Mouse (Mus musculus): Measurements from ENCODE around the gene Trank1. TPM values are rescaled to one million over a fixed set of nuclear protein-coding genes. Genes with fewer than 3 reads are reported as not detected.

Gene Trank1
- polyA plus RNA-seq, 1 experiment, result not detected

DNA sequence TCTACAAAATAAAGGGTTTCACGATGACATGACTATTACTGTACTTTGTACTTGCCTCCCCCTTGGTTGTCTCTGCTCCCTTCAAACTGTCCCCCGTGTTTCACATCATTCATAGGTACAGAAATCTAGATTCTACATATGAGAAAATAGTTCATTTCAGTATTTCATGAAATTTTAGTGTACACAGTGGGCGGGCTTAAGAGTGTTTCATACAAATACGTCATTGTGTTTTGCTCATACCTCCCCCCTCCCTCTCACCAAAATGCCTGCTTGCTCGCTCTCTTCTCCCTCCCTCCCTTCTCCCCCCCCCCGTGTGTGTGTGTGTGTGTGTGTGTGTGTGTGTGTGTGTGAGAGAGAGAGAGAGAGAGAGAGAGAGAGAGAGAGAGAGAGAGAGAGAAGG lies 1.8 kb downstream of the Trank1 start:
- TF ChIP-seq CEBPB (IDR thresholded peaks at IDR 0.05; ENCODE audit: insufficient read depth, poor library complexity, severe bottlenecking), result no peak
- TF ChIP-seq POLR2A (IDR thresholded peaks at IDR 0.05; ENCODE audit: insufficient read length, low read depth), result no peak
- no peak for TF ChIP-seq MAX (IDR thresholded peaks at IDR 0.05; ENCODE audit: low read depth)
- Histone ChIP-seq H3K27me3 (ENCODE audit: control insufficient read depth, insufficient read depth, insufficient read length) (peaks cover 18% of the 10 kb centered on the region), H3ac (ENCODE audit: control insufficient read depth, insufficient read length) (no peak overlapping the region), H3K4me3 (no peak overlapping the region), H3K4me2 (ENCODE audit: low read depth) (no peak overlapping the region), H3K36me3 (ENCODE audit: control insufficient read depth, insufficient read depth) (no peaks in the 10 kb centered on the region), H3K79me2 (ENCODE audit: control insufficient read depth, insufficient read depth) (no peaks in the 10 kb centered on the region)

DNA sequence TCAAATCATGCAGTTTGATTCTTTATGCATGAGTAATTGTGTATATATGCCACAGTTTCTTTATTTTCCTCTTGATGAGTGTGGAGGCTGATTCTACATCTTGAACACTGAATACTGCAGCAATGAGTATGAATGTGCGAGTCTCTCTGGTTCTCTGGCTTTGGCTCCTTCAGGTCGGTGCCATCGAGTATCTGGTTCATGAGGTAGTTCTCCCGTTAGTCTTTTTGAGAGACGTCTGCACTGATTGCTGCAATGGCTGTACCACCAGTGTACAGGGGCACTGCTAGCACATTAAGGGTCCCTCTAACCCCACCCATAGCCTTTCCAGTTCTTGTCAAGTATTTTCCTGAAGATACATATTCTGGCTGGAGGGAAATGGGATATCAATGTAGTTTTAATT lies 2.3 kb downstream of the Trank1 start:
- TF ChIP-seq E2F4 (IDR thresholded peaks at IDR 0.05; ENCODE audit: insufficient read depth) (no peak), MYOG (IDR thresholded peaks at IDR 0.05; ENCODE audit: control insufficient read depth in 1 of 3, insufficient read depth in 1 of 3, insufficient read length in 2 of 3, low read depth in 2 of 3) (no peak), TCF12 (IDR thresholded peaks at IDR 0.05; ENCODE audit: insufficient read depth, poor library complexity, severe bottlenecking) (no peak), TCF3 (IDR thresholded peaks at IDR 0.05; ENCODE audit: insufficient read length, low read depth) (no peak), POLR2A (IDR thresholded peaks at IDR 0.05; ENCODE audit: insufficient read length, low read depth) (no peak), POLR2AphosphoS2 (IDR thresholded peaks at IDR 0.05; ENCODE audit: insufficient read length, low read depth) (no peak), REST (IDR thresholded peaks at IDR 0.05; ENCODE audit: insufficient read depth, insufficient read length) (no peak), USF1 (IDR thresholded peaks at IDR 0.05; ENCODE audit: low read depth) (no peak), MAX (IDR thresholded peaks at IDR 0.05; ENCODE audit: low read depth) (no peak), MYOD1 (IDR thresholded peaks at IDR 0.05; ENCODE audit: control insufficient read depth in 1 of 3, insufficient read length in 2 of 3, low read depth in 2 of 3) (no peak), CEBPB (IDR thresholded peaks at IDR 0.05; ENCODE audit: insufficient read depth, poor library complexity, severe bottlenecking) (no peak), SRF (IDR thresholded peaks at IDR 0.05; ENCODE audit: control insufficient read depth, insufficient read length, low read depth) (no peak)
- Histone ChIP-seq H3K4me2 (ENCODE audit: low read depth) (no peak overlapping the region), H3K4me3 (no peak overlapping the region), H3K36me3 (ENCODE audit: control insufficient read depth, insufficient read depth) (no peaks in the 10 kb centered on the region), H3ac (ENCODE audit: control insufficient read depth, insufficient read length) (no peak overlapping the region), H3K27me3 (ENCODE audit: control insufficient read depth, insufficient read depth, insufficient read length) (peaks cover 18% of the 10 kb centered on the region), H3K79me2 (ENCODE audit: control insufficient read depth, insufficient read depth) (no peaks in the 10 kb centered on the region)

DNA sequence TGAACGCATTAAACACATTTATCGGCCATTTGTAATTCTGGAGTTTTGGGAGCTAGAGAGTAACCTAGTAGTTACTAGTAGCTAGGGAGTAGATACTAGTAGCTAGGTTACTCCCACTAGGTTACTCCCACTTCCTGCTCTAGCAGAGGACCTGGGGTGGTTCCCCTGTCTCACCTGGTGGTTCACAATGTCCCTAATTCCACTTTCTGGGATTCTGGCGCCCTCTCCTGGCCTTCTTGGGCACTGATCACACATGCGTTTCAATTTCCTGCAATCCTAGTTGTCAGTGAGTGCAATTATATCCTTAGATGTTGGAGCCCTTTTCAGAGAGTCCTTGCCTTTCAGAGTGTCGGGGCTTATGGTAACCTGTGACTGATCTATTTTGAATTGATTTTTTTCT lies 2.7 kb downstream of the Trank1 start:
- no peak overlapping the region for H3K4me3 ChIP-seq
- no peaks in the 10 kb centered on the region for H3K79me2 ChIP-seq (ENCODE audit: control insufficient read depth, insufficient read depth)
- TF ChIP-seq POLR2AphosphoS2 (IDR thresholded peaks at IDR 0.05; ENCODE audit: insufficient read length, low read depth) (no peak), TCF3 (IDR thresholded peaks at IDR 0.05; ENCODE audit: insufficient read length, low read depth) (no peak), REST (IDR thresholded peaks at IDR 0.05; ENCODE audit: insufficient read depth, insufficient read length) (no peak), SRF (IDR thresholded peaks at IDR 0.05; ENCODE audit: control insufficient read depth, insufficient read length, low read depth) (no peak), TCF12 (IDR thresholded peaks at IDR 0.05; ENCODE audit: insufficient read depth, poor library complexity, severe bottlenecking) (no peak), MYOG (IDR thresholded peaks at IDR 0.05; ENCODE audit: control insufficient read depth in 1 of 3, insufficient read depth in 1 of 3, insufficient read length in 2 of 3, low read depth in 2 of 3) (no peak), USF1 (IDR thresholded peaks at IDR 0.05; ENCODE audit: low read depth) (no peak), CEBPB (IDR thresholded peaks at IDR 0.05; ENCODE audit: insufficient read depth, poor library complexity, severe bottlenecking) (no peak), MYOD1 (IDR thresholded peaks at IDR 0.05; ENCODE audit: control insufficient read depth in 1 of 3, insufficient read length in 2 of 3, low read depth in 2 of 3) (no peak), MAX (IDR thresholded peaks at IDR 0.05; ENCODE audit: low read depth) (no peak), POLR2A (IDR thresholded peaks at IDR 0.05; ENCODE audit: insufficient read length, low read depth) (no peak), E2F4 (IDR thresholded peaks at IDR 0.05; ENCODE audit: insufficient read depth) (no peak)
- H3K36me3 ChIP-seq (ENCODE audit: control insufficient read depth, insufficient read depth), result no peaks in the 10 kb centered on the region
- no peak overlapping the region for H3ac ChIP-seq (ENCODE audit: control insufficient read depth, insufficient read length)
- peaks cover 18% of the 10 kb centered on the region for H3K27me3 ChIP-seq (ENCODE audit: control insufficient read depth, insufficient read depth, insufficient read length)
- H3K4me2 ChIP-seq (ENCODE audit: low read depth), result no peak overlapping the region

DNA sequence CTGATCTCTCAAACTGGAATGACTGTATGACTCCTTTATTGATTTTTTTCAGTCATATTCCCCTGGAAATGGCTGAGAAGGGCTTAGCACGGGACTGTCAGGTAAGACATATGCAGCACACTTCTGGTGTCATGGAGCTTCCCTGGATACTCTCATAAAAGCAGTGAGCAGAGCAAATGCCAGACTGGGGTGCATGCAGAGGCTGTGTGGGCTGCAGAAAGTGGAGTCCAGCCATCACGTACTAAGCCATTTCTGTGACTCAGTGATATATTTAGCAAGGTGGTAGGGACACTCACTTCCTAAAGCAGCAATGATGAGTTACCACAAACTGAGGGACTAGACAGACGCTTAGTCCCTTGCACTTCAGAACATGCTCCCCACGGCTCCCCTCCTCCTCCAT lies 9.4 kb downstream of the Trank1 start:
- H3K27me3 ChIP-seq (ENCODE audit: control insufficient read depth, insufficient read depth, insufficient read length), result peaks cover 5% of the 10 kb centered on the region
- no peak for TF ChIP-seq MAX (IDR thresholded peaks at IDR 0.05; ENCODE audit: low read depth)
- no peak for TF ChIP-seq SRF (IDR thresholded peaks at IDR 0.05; ENCODE audit: control insufficient read depth, insufficient read length, low read depth)
- no peaks in the 10 kb centered on the region for H3K36me3 ChIP-seq (ENCODE audit: control insufficient read depth, insufficient read depth)
- no peaks in the 10 kb centered on the region for H3K79me2 ChIP-seq (ENCODE audit: control insufficient read depth, insufficient read depth)
- no peak overlapping the region for H3ac ChIP-seq (ENCODE audit: control insufficient read depth, insufficient read length)
- no peak overlapping the region for H3K4me2 ChIP-seq (ENCODE audit: low read depth)
- no peak overlapping the region for H3K4me3 ChIP-seq

DNA sequence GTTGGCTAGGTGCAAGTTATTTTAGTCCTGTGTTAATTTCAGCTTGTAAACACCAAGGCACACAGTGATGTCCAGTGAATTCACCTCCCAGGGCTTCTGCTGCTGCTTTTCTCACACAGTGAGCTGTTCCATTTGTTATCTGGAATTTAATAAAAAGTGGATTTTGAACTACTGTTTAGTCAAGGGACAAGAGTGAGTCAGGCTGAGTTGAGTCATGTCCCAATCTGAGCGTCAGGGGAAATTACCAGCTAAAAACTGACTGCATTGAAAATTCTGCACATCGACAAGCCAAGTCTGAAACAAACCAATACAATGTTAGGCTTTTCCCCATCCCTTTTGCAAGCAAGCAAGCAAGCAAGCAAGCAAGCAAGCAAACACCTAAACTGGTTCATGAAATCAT lies 13.3 kb downstream of the Trank1 start:
- Histone ChIP-seq H3K4me3 (no peak overlapping the region), H3K79me2 (ENCODE audit: control insufficient read depth, insufficient read depth) (no peaks in the 10 kb centered on the region), H3K4me2 (ENCODE audit: low read depth) (no peak overlapping the region), H3K27me3 (ENCODE audit: control insufficient read depth, insufficient read depth, insufficient read length) (peaks cover 5% of the 10 kb centered on the region), H3ac (ENCODE audit: control insufficient read depth, insufficient read length) (no peak overlapping the region), H3K36me3 (ENCODE audit: control insufficient read depth, insufficient read depth) (no peaks in the 10 kb centered on the region)
- no peak for TF ChIP-seq POLR2AphosphoS2 (IDR thresholded peaks at IDR 0.05; ENCODE audit: insufficient read length, low read depth)
- no peak for TF ChIP-seq E2F4 (IDR thresholded peaks at IDR 0.05; ENCODE audit: insufficient read depth)
- TF ChIP-seq MYOD1 (IDR thresholded peaks at IDR 0.05; ENCODE audit: control insufficient read depth in 1 of 3, insufficient read length in 2 of 3, low read depth in 2 of 3), result no peak
- TF ChIP-seq CEBPB (IDR thresholded peaks at IDR 0.05; ENCODE audit: insufficient read depth, poor library complexity, severe bottlenecking), result no peak
